Mouse (Mus musculus) urinary bladder, postnatal 14 days (tissue): Measurements from ENCODE around the gene Gm15737.

Experiments used
- DNase-seq: peaks from one replicate; pipeline ENCODE4 v3.0.0; 2021; ENCODE audit warnings: low spot score

Gene Gm15737

DNA sequence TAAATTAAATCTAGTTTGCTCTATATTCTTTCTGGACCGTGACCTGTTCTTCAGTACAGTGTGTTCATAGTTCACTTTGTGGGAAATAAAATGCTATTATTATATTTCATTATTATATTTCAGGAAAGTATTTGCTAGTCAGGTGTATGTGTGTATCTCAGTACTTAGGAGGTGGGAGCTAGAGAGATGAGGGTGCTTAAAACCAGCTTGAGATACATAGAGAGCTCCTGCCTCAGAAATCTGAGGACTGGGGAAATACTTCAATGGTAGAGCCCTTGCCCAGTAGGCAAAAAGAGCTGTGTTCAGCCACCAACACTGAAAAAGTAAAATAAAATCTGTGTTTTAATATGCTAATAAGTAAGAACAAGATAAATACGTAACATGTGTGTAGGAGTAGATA lies 6.2 kb downstream of the Gm15737 start:
- DNase-seq, result no peak

DNA sequence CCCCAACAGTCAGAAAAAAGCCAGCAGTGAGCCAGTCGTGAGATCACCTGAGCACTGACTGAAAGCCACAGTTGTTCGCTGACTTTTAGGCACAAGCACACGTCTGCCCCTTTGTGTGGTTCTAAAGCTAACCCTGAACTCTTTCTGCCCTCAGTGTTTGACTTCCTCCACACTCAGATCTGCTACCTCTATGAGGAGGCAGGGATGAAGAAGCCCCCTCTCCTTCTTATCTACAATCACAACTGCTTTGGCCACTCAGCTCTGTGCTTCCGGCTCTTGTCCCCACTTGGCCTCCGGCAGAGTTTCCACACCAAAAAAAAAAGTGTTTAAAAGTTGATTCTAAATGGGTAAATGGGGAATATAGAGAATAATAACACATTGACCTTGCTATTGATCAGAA lies 7.0 kb downstream of the Gm15737 start:
- no peak for DNase-seq

- DNase-seq, result no peak
These were observed 8.1 kb downstream of the Gm15737 start for GRCm38 (mm10) chr6:92877236-92877635.

GRCm38 (mm10) chr6:92878771-92879170 lies 9.6 kb downstream of the Gm15737 start:
- no peak for DNase-seq

DNA sequence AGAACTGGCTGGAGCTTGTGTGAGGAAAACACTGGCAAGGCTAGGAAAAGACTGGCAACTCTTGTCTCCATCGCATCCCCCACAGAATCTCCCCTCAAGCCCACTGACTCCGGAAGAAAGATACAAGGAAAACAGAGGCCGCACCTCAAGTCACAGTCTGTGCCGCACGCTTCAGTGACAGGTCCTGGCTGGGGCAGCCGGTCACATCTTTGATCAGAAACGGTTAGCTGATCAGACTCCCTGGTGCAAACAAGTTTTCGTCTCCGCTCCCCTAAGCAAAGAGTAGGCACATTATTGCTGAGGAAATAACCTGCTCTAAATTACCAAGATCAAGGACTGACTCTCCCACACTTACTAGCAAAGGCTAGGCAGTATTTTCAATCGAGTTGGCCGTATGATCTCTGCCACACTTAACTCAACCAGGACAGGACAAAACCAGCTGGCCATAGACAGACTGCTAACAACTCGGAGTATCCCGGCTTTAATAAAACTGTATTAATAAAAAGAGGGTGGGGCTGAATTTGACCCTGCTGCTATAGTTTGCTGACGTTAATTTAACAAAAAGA lies 10.6 kb downstream of the Gm15737 start:
- DNase-seq, result no peak

DNA sequence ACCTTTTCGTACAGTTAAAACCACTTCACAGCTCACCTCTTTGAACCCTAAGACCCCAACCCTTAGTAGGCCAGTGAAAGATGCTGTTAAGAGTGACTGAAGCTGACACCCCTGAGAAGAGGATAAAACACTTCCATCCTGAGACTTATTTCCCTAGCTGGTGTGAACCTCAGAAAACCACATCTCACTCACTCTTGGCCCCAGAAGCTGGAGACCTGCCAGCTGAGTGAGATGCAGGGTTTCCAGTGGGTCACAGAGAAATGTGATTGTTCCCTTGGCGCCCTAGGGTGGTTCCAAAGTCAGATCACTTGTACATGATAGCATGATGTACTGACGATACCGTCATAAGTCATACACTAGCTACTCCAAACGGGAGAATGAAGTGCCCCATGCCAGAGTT lies 13.3 kb downstream of the Gm15737 start:
- DNase-seq, result no peak

DNA sequence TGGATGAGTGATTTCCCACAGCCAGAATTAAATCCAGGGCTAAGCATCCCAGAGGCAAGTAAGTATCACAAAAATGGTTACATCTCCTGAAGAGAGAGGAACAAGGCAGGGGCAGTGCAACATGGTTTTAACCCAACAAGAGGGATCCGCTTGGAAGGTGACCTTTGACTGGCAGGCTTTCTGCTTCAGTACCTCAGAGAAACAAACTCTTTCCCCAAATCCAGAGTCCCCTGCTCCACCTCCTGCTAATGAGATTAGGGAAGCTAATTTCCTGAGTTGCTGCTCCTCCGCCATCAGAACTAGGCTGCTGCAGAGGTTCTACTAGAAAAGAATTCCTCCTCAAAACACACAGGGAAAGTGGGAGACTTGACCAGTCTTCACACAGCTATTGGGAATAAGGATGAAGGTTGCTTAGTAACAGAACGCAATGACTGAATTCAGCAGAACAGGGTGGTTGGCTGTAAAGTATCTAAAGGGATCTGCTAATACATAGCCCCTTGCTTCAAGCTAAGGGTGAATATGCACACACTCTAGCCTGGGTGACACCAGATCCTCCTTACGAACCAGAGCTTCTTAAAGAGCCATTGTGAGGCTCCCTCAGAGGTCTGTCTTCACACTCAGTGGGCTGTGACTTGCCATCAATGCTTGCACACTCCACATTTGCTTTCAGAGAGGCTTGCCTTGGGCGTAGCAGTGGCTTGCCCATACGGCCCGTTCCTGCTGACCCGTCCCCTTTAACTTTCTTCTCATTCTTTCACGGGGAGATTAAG lies 14.2 kb downstream of the Gm15737 start:
- no peak for DNase-seq

GRCm38 (mm10) chr6:92891535-92891934 lies 22.4 kb downstream of the Gm15737 start:
- no peak for DNase-seq

- no peak for DNase-seq
These were observed 34.9 kb downstream of the Gm15737 start for GRCm38 (mm10) chr6:92904037-92904436.

DNA sequence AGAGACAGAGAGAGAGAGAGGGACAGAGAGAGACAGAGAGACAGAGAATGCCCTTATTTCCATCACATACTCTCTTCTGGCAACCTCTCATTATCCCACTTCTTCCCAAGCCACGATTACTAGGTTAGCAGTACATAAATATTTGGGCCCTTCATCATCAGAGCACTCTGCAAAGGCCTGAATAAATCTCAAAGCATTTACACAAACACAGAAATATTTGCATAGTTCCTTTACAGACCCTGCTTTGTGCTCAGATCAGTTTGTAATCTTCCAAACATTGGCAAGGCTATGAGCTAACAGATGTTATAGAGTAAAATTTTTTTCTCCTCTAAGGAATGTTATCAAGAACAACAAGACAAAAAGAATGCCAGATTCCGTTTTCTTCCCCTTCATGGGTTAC lies 35.3 kb downstream of the Gm15737 start:
- no peak for DNase-seq

DNA sequence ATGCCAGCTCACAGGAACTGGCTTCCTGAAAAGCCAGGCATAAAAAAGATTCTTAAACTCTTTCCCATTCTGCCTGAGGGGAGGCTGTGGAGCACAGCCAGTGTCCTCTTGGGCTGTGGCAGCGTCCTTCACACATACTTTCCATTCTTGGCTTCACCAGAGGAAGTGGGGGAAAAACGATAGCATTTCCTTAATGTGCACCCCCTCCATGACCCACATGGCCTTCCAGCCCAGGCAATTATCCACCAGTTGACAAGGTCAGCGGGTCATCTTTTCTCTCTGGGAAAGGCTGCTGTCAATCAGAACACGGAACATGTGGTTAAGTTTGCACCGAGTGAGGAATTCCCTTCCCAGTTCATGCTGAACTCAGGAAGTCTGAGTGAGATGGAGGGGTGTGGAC lies 36.8 kb downstream of the Gm15737 start:
- no peak for DNase-seq

GRCm38 (mm10) chr6:92909361-92909760 lies 40.2 kb downstream of the Gm15737 start:
- DNase-seq, result no peak

DNA sequence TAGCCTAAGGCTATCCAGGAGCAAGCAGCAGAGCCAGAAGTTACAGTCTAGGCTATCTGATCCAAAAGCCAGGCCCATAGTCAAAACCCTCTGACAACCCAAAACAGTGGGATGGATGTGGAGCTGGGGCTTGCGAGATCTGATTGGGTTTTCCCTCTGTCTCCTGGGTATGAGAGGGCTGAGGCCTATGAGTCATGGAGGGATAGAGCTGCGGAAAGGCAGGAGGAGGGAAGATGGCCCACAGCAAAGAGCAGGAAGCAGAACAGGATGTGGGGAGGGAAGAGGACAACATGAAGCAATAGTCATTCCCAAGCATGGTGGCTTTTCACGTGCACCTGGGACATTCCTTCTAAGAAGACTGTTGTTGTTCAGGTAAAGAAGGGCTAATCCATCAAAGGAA lies 41.5 kb downstream of the Gm15737 start:
- DNase-seq, result no peak

DNA sequence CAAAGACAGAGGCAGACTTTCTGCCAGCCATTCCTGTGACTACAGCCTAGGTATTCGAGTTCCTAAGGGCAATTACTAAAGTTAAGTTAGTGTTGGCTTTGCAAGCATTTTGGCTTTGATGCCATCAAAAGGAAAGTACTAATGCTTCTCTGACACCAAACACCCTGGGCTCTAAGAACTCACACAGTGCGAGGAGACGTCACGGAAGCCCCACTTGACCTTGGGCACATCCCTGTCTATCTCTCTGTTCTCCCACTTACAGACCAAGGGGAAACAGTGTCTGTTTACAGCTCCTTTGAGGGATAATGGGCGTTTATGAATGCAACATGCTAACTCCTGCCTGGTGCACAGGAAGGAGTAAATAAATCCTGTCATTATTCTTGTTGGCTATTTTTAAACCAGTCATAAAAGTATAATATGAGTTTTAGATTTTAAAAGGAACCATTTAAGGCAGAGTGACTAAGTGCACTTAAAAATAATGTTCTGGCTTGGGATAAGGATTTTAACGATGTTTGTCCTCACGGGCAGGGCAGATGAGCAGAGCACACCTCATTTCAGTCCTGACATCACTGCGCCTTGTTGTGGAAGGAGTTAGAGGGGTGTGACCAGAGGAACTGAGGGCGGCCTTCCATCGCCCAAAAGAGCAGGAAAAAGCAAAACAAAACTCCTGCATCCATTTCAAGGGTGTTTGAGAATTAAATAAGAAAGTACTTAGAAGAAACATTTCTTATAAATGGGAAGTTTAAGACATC lies 52.0 kb downstream of the Gm15737 start:
- no peak for DNase-seq

DNA sequence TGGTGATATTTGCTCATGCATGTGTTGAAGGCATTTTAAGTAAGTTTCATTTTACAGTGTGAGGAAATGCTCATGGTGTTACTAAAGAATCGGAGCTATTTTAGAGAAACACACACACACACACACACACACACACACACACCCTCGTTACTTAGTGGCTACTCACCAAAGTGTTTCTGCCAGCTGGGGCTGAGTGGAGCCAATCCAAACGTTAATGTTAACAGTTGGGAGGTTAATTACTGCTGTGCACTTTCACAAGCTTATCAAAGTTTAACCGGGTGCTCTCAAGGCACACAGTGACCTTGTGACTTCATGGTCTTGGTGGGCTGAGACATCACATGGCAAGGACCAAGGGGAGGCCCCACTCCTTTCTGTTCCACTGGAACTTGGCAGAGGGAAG lies 52.7 kb downstream of the Gm15737 start:
- DNase-seq, result no peak

DNA sequence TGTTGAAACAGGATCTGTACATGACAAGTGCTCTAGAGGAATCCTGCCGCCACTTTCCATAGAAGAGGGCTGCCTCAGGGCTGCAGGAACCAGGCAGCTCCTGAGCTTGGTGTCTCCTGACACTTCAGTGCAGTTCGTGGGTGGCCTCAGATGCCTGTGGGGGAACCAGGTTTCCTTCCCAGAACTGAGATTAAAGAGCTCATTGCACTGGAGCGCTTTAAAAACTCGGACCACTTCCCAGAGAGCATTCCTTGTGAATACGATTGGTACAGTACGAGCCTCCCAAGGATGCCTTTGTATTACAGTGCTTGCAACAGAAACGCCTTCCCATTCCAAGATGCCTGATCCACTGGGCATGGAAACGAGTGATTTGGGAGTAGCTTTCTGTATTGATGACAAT lies 55.4 kb downstream of the Gm15737 start:
- DNase-seq, result no peak

GRCm38 (mm10) chr6:92928261-92928660 lies 59.1 kb downstream of the Gm15737 start:
- DNase-seq, result no peak
